Mouse (Mus musculus) liver, embryonic 15.5 days (tissue): ENCODE measurements around the gene Ebf1. TPM values are rescaled to one million over a fixed set of nuclear protein-coding genes. Genes with fewer than 3 reads are reported as not detected.

Experiments
- ATAC-seq: fragments of 200-750 bp; cut with Nextera tagmentation; 2 replicates; pipeline ENCODE4 v1.8.0; 2017; ENCODE audit warnings: moderate number of reproducible peaks, mild to moderate bottlenecking, moderate library complexity; ENCODE audit not compliant: insufficient read depth
- H3K27ac ChIP-seq: fragments of 300-500 bp; sonication (generic); replicated peaks from 2 replicates; pipeline ENCODE4 v1.5.1; 2015; ENCODE audit warnings: mild to moderate bottlenecking, inconsistent platforms
- H3K27me3 ChIP-seq: fragments of 300-500 bp; sonication (generic); 2 replicates; pipeline ENCODE4 v1.6.1; 2015; ENCODE audit warnings: mild to moderate bottlenecking, inconsistent platforms
- H3K36me3 ChIP-seq: fragments of 300-500 bp; sonication (generic); replicated peaks from 2 replicates; pipeline ENCODE4 v1.6.1; 2015; ENCODE audit warnings: moderate library complexity, mild to moderate bottlenecking, inconsistent platforms
- H3K4me1 ChIP-seq: fragments of 300-500 bp; sonication (generic); replicated peaks from 2 replicates; pipeline ENCODE4 v1.6.1; 2015; ENCODE audit warnings: inconsistent platforms
- H3K4me2 ChIP-seq: fragments of 300-500 bp; sonication (generic); 2 replicates; pipeline ENCODE4 v1.6.1; 2015; ENCODE audit warnings: moderate library complexity, mild to moderate bottlenecking, inconsistent platforms
- H3K4me3 ChIP-seq: fragments of 300-500 bp; sonication (generic); replicated peaks from 2 replicates; pipeline ENCODE4 v1.5.1; 2015; ENCODE audit warnings: mild to moderate bottlenecking, inconsistent platforms
- H3K9ac ChIP-seq: fragments of 300-500 bp; sonication (generic); 2 replicates; pipeline ENCODE4 v1.6.1; 2015; ENCODE audit warnings: moderate library complexity, mild to moderate bottlenecking, inconsistent platforms
- H3K9me3 ChIP-seq: fragments of 300-500 bp; sonication (generic); replicated peaks from 2 replicates; pipeline ENCODE4 v1.6.1; 2016; ENCODE audit warnings: inconsistent platforms
- WGBS: fragments of 180-500 bp; shearing (Covaris S2); methylation state at CpG from one replicate; pipeline ENCODE4 v1.1.7; 2015; ENCODE audit warnings: mixed read lengths; ENCODE audit not compliant: insufficient replicate concordance; 5-methylcytosine and 5-hydroxymethylcytosine counted together
- polyA plus RNA-seq: library from polyadenylated mRNA; unstranded; fragments of >200 nt; fragmentation: Nextera tagmentation; extraction: Ambion mirVana; gene quantifications from 2 replicates; pipeline ENCODE4 v1.2.1, GENCODE M21; 2015

Gene Ebf1
- polyA plus RNA-seq, 1 experiment from 2014 or later = 1.2 TPM

DNA sequence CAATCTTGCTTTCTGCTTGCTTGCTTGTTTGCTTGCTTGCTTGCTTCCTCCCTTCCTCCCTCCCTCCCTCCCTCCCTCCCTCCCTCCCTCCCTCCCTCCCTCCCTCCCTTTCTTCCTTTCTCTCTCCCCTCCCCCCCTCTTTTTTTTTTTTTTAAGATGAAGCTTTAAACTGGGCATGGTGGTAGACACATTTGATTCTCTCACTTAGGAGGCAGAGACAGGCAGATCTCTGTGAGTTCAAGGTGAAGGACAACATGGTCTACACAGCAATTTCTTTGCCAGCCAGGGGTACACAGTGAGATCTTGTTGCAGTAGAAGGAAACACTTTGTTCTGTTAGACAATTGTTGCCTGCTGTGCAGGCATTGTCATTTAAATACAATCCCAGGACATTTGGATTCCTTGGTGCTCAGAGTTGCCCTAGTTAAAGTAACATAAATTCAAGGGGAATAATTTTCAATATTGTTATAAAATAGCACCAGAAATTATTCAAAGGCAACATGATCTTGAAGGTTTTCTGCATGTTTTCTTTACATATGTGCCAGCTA lies 92.0 kb downstream of the Ebf1 start:
- no peak for ATAC-seq

DNA sequence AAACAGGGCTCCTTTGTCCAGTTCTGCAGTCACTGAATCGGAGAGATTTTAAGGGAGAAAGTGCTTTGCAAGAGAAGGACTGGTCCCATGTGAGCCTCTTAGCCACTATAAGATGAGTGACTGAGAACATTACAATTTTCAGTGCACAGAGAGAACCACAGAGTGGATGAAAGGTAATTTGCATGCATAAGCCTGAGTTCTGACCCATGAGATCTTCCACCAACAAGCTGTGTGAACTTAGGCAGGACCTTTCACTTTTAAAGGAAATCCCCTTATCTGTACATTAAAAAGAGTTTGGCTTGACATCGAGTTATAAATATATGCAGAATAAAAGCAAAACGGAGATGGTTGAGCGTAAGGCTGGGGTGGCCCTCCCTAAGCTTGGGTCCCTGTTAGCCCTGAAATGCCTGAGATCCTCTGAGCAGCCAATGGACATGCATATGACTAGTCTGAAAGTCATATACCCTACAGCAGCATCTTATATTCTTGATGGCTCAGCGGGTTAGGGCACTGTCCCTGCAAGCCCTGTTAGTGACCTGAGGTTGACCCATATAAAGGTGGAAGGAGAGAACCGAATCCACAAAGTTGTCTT lies 92.8 kb downstream of the Ebf1 start:
- no peaks in the 10 kb centered on the region for H3K27me3 ChIP-seq
- no peak overlapping the region for H3K9ac ChIP-seq
- no peak overlapping the region for H3K27ac ChIP-seq
- no peak overlapping the region for H3K4me2 ChIP-seq
- no peaks in the 10 kb centered on the region for H3K36me3 ChIP-seq
- H3K4me1 ChIP-seq = no peaks in the 10 kb centered on the region
- no peak overlapping the region for H3K4me3 ChIP-seq
- whole genome bisulfite sequencing = 56% methylated on average over 6 of the region's 6 CpGs
- ATAC-seq = no peak
- H3K9me3 ChIP-seq = no peaks in the 10 kb centered on the region

More for the DNA sequence above, 92.0 kb downstream of the Ebf1 start:
- no peaks in the 10 kb centered on the region for H3K4me1 ChIP-seq
- no peak overlapping the region for H3K4me3 ChIP-seq
- H3K36me3 ChIP-seq = no peaks in the 10 kb centered on the region
- no peaks in the 10 kb centered on the region for H3K27me3 ChIP-seq
- no peaks in the 10 kb centered on the region for H3K9me3 ChIP-seq
- H3K27ac ChIP-seq = no peak overlapping the region
- H3K4me2 ChIP-seq = no peak overlapping the region
- no peak overlapping the region for H3K9ac ChIP-seq

DNA sequence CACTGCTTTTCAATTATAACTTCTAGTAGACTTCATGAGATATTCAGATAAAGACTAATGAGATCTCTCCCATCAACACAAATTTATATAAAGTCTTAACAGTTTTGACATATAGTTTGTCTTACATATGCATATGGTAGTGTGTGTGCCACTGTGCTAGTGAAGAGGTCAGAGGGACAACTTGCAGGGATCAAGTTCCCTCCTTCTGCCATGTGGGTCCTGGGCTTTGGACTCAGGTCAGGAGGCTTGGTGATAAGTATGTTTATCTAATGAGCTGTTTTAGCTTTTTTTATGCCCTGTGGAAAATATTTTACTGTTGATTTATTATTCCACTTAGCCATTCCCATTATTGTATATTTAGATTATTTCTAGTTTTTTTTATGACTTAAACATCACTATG lies 93.7 kb downstream of the Ebf1 start:
- H3K36me3 ChIP-seq = no peaks in the 10 kb centered on the region
- ATAC-seq = no peak
- no peaks in the 10 kb centered on the region for H3K27me3 ChIP-seq
- no peaks in the 10 kb centered on the region for H3K4me1 ChIP-seq
- no peak overlapping the region for H3K27ac ChIP-seq
- H3K4me2 ChIP-seq = no peak overlapping the region
- no peak overlapping the region for H3K4me3 ChIP-seq
- H3K9me3 ChIP-seq = no peaks in the 10 kb centered on the region
- H3K9ac ChIP-seq = no peak overlapping the region

DNA sequence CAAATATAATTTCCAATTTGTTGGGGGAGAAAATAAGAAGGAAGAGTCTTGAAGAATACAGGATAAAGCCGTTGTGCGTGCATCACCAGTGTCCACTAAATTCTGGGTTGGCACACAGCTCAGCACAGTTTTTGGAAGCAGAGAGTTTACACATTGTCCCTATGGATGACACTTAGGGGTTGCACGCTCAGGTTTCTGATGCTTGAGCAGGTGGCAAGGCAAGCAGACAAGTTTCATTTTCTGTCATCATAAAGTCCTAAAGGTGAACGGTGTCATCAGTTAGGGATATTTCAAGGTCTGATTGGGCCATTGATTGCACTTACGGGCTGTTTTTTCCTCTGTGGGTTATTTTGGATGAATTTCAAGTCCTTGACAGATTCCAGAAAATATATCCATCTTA lies 97.1 kb downstream of the Ebf1 start:
- WGBS = 69% methylated on average over 5 of the region's 5 CpGs
- H3K4me3 ChIP-seq = no peak overlapping the region
- no peak overlapping the region for H3K4me2 ChIP-seq
- no peak overlapping the region for H3K9ac ChIP-seq
- no peaks in the 10 kb centered on the region for H3K9me3 ChIP-seq
- no peaks in the 10 kb centered on the region for H3K27me3 ChIP-seq
- H3K4me1 ChIP-seq = no peaks in the 10 kb centered on the region
- H3K27ac ChIP-seq = no peak overlapping the region
- no peaks in the 10 kb centered on the region for H3K36me3 ChIP-seq
- ATAC-seq = no peak

DNA sequence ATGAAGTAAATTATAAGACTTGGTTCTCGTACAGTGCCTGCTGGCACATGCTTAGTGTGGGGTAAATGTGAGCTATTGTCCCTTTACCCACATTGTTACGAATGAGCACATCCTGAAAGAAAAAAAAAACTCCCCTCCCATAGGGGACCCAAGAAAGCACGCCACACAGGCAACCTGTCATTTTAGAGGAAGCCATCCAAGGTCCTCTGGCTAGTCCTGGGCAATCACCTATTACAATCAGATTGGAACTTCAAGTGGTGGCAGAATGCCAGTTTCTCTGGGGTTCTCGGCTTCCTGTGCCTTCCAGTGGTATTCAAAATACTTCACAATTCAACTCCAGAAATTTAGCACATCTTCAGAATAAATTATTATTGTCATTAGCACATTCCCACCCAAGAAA lies 98.7 kb downstream of the Ebf1 start:
- H3K4me2 ChIP-seq = no peak overlapping the region
- H3K36me3 ChIP-seq = no peaks in the 10 kb centered on the region
- WGBS = 43% methylated on average over 4 of the region's 4 CpGs
- H3K27ac ChIP-seq = no peak overlapping the region
- H3K4me3 ChIP-seq = no peak overlapping the region
- no peak for ATAC-seq
- H3K9me3 ChIP-seq = no peaks in the 10 kb centered on the region
- H3K9ac ChIP-seq = no peak overlapping the region
- no peaks in the 10 kb centered on the region for H3K27me3 ChIP-seq
- H3K4me1 ChIP-seq = no peaks in the 10 kb centered on the region

DNA sequence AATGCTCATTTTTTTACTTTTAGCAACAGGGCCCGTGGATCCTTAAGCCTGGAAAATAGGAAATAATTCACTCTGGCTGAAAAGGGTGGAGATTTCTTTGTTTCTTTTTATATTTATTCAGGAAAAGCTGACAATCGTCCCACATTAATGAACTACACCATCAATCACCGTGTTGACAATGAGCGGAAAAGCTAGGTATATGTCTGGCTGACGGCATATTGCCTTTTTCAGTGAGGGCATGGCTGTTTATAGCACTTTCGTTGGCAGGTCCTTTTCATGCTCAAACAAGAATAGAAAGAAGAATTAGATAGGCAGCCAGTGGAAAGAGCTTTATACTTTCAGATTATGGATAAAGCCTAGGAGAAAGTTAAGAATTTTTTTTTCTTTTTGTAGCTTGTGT lies 99.8 kb downstream of the Ebf1 start:
- no peaks in the 10 kb centered on the region for H3K4me1 ChIP-seq
- no peaks in the 10 kb centered on the region for H3K36me3 ChIP-seq
- H3K27ac ChIP-seq = no peak overlapping the region
- no peak overlapping the region for H3K4me3 ChIP-seq
- 55% methylated on average over 6 of the region's 6 CpGs for WGBS
- no peak overlapping the region for H3K9ac ChIP-seq
- H3K4me2 ChIP-seq = no peak overlapping the region
- H3K9me3 ChIP-seq = no peaks in the 10 kb centered on the region
- ATAC-seq = no peak
- H3K27me3 ChIP-seq = no peaks in the 10 kb centered on the region

DNA sequence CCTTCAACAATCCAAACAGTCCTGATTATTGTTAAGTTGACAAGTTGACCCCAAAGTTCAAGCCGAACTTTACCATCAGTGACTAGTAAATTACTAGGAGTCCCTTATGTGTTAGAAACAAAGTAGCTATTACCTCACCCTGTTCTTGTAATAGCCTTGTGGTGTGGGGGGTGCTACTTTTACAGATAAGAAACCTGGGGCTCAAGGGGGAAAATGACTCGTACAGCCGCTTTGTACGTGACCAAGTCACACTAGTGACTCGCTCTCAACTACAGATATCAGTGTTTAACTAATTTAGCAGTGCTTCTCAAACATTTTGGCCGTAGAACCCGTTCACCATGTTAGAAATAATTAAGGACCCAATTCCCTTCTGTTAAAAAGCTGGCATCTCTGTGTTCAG lies 100.5 kb downstream of the Ebf1 start:
- H3K27me3 ChIP-seq = no peaks in the 10 kb centered on the region
- WGBS = 63% methylated on average over 7 of the region's 7 CpGs
- no peak for ATAC-seq
- H3K36me3 ChIP-seq = no peaks in the 10 kb centered on the region
- no peak overlapping the region for H3K27ac ChIP-seq
- H3K9ac ChIP-seq = no peak overlapping the region
- no peaks in the 10 kb centered on the region for H3K9me3 ChIP-seq
- H3K4me2 ChIP-seq = no peak overlapping the region
- no peak overlapping the region for H3K4me3 ChIP-seq
- H3K4me1 ChIP-seq = no peaks in the 10 kb centered on the region

DNA sequence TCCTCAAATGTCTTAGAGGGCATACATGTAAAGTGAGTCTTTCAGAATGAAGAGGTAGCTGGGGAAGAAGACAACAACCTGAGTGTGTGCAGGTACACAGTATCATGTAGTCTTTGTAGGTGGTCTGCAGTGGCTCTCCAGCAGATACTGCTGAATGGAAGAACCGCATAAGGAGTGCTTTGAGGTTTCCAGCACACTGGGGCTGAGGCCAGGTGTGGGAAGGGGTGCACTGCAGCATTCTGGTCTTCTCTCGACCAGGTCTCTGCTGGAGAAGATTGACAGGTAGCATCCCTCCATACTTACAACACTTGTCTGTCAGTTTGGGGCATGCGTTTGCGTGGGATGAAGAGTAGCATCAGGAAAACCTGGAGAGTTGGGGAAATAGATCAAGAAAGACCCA lies 104.9 kb downstream of the Ebf1 start:
- WGBS = 62% methylated on average over 4 of the region's 4 CpGs
- H3K27ac ChIP-seq = no peak overlapping the region
- no peaks in the 10 kb centered on the region for H3K27me3 ChIP-seq
- no peaks in the 10 kb centered on the region for H3K4me1 ChIP-seq
- H3K36me3 ChIP-seq = no peaks in the 10 kb centered on the region
- H3K4me3 ChIP-seq = no peak overlapping the region
- no peak overlapping the region for H3K4me2 ChIP-seq
- H3K9ac ChIP-seq = no peak overlapping the region
- ATAC-seq = no peak
- H3K9me3 ChIP-seq = no peaks in the 10 kb centered on the region

DNA sequence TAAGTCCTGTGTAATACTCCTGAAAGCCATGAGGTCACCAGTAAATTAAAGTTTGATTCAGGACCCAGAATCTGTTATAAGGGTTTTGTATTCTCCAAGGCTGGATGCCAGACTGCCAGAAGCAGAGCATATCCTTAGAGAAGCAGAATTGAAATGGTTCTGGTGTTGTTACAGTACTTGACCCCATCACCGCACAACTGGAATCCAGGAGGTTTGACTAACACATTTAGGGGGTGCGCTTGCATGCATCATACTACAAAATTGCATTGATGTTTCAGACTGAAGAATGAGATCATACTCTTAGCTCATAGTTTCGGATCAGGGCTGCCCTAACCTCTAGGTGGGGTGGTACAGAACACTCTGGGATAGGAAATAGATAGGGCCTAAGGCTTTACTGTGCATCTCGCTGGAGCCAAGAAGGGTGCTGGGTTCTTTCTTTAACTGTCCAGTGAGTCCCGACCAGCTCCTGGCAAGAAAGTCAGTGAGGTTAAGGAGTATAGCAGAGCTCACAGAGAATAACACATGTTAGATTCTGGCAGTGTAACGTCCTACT lies 106.9 kb downstream of the Ebf1 start:
- H3K27ac ChIP-seq = no peak overlapping the region
- H3K4me3 ChIP-seq = no peak overlapping the region
- H3K9me3 ChIP-seq = no peaks in the 10 kb centered on the region
- 64% methylated on average over 6 of the region's 6 CpGs for WGBS
- H3K27me3 ChIP-seq = no peaks in the 10 kb centered on the region
- H3K36me3 ChIP-seq = no peaks in the 10 kb centered on the region
- no peaks in the 10 kb centered on the region for H3K4me1 ChIP-seq
- no peak overlapping the region for H3K4me2 ChIP-seq
- no peak overlapping the region for H3K9ac ChIP-seq
- no peak for ATAC-seq

DNA sequence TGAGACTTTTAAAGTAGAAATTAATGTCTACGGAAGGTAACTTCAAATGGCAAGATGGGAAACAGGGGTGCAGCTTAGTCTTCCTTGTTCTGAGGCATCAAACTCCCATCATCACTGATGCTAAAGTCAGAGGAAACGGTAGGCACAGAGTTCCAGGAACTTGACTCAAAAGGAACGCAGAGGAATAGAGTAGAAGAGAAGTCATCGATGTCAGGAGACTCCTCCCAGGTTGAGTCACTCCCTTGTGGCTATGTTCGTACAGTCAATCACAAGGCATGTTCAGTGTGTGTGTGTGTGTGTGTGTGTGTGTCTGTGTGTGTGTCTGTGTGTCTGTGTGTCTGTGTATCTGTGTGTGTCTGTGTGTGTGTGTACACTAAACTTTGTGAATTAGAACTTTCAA lies 108.6 kb downstream of the Ebf1 start:
- no peak overlapping the region for H3K27ac ChIP-seq
- ATAC-seq = no peak

DNA sequence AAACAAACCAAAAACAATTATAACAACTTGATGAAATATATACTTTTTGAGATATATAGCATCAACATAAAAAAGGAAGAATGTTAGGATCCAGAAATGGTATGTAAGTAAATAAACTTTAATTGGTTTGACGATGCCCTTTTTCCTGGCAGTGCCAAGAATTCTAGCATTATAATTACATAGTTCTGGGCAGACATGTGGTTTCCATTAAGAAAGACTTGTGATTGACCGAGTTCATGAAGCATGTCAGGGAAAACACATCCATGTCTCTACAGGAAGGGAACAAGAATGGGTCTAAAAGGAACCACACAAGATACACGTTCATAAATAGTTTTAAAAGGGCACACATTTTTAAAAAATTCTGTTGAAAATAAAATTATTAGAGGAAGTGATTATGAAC lies 110.3 kb downstream of the Ebf1 start:
- H3K9ac ChIP-seq = no peak overlapping the region
- no peaks in the 10 kb centered on the region for H3K27me3 ChIP-seq
- H3K27ac ChIP-seq = no peak overlapping the region
- no peaks in the 10 kb centered on the region for H3K4me1 ChIP-seq
- ATAC-seq = no peak
- no peaks in the 10 kb centered on the region for H3K36me3 ChIP-seq
- H3K4me3 ChIP-seq = no peak overlapping the region
- 54% methylated on average over 3 of the region's 3 CpGs for WGBS
- H3K9me3 ChIP-seq = no peaks in the 10 kb centered on the region
- no peak overlapping the region for H3K4me2 ChIP-seq

More for the DNA sequence above, 108.6 kb downstream of the Ebf1 start:
- H3K27me3 ChIP-seq = no peaks in the 10 kb centered on the region
- H3K36me3 ChIP-seq = no peaks in the 10 kb centered on the region
- H3K9me3 ChIP-seq = no peaks in the 10 kb centered on the region
- 54% methylated on average over 5 of the region's 5 CpGs for WGBS
- H3K4me1 ChIP-seq = no peaks in the 10 kb centered on the region
- H3K4me2 ChIP-seq = no peak overlapping the region
- H3K4me3 ChIP-seq = no peak overlapping the region
- no peak overlapping the region for H3K9ac ChIP-seq

DNA sequence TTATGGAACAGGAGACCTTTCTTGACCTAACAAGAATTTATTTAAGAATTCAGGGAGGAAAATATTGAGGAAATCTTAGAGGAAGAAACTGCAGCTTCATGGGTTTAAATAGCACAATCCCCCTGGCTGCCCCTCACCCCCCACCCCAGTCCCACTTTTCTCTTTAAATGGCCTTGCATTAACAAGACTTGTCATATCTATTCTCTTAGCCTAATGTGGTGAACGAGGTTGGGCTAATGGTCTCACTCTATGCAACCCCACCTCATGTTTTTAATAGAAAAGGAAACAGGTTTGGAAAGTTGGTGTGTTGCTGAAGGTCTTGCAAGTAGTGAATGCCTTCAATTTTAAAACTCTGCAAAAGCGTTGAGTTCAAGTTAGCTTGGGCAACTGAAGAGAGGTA lies 110.7 kb downstream of the Ebf1 start:
- Histone ChIP-seq H3K9me3 (no peaks in the 10 kb centered on the region), H3K4me2 (no peak overlapping the region), H3K4me1 (no peaks in the 10 kb centered on the region), H3K27me3 (no peaks in the 10 kb centered on the region), H3K4me3 (no peak overlapping the region), H3K36me3 (no peaks in the 10 kb centered on the region), H3K27ac (no peak overlapping the region), H3K9ac (no peak overlapping the region)
- 55% methylated on average over 2 of the region's 2 CpGs for WGBS
- no peak for ATAC-seq
